In the genomic region with DNA sequence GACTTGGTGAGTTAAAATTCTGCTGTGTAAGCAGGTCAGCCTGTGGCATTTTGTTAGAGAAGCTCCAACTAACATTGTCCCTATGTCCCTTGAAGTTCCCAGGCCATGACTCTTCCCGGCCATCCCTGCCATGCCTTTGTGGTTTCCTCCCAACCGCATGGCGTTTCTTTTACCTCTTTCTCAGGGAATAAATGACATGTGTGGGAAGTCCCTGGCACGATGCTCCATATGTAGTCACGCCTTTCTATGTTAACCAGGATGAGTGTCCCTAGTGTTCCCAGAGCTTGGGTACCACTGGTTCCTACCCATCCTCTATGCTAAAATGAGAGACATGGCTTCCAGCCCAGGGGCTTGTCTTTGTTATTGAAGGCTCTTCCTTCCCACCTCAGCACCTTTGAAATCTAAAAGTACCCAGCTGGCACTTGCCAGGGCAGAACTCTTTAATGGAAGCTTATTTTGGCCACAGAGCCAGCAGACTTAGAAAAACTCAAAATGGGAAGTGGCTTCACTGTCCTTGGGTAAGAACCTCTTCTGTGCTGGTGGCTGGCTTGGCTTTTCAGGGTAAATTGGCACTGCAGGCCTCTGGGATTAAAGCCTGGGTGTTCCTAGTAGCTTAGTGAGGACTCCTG, we compare ENCODE assay signal across 9 mouse cellular contexts. TPM values are rescaled to one million over a fixed set of nuclear protein-coding genes. Genes with fewer than 3 reads are reported as not detected.
DNase-seq lines count a peak whose midpoint lies in the region; ATAC-seq and TF ChIP-seq lines count a peak whose summit lies in the region.
"Had no signal": no experiment of that assay in that cellular context is flagged by ENCODE, and none has a peak within 500 bp of the region (broad histone marks: within the 10 kb centered on the region; RNA-seq: fewer than 3 reads in every experiment).

No protein-coding gene starts in this region.

- H3K36me3 ChIP-seq in spleen, adult 2 months (ENCODE audit: control insufficient read depth, insufficient read depth, low read length), result no peaks in the 10 kb centered on the region
- no peaks in the 10 kb centered on the region for H3K36me3 ChIP-seq in intestine, embryonic 15.5 days
- no peaks in the 10 kb centered on the region for H3K36me3 ChIP-seq in stomach, postnatal 0 days (ENCODE audit: control insufficient read depth, insufficient read depth, low read length)

- H3K4me3 ChIP-seq in gastrocnemius, adult 2 months, result no peak overlapping the region
- H3K4me3 ChIP-seq in spleen, adult 2 months (ENCODE audit: extremely low read depth, insufficient read depth, insufficient read length), result no peak overlapping the region
- H3K4me3 ChIP-seq in intestine, embryonic 15.5 days (replicated peaks), result no peak overlapping the region
- H3K4me3 ChIP-seq in stomach, postnatal 0 days (ENCODE audit: low read depth, low read length), result no peak overlapping the region

- ATAC-seq in intestine, embryonic 15.5 days, result no peak
- no peak for ATAC-seq in stomach, postnatal 0 days (ENCODE audit: low FRiP score, low TSS enrichment)

- no peaks in the 10 kb centered on the region for H3K27me3 ChIP-seq in spleen, adult 2 months (ENCODE audit: control insufficient read depth, insufficient read depth, low read length)
- no peaks in the 10 kb centered on the region for H3K27me3 ChIP-seq in intestine, embryonic 15.5 days (replicated peaks)
- H3K27me3 ChIP-seq in stomach, postnatal 0 days (ENCODE audit: control insufficient read depth, insufficient read depth, low read length), result no peaks in the 10 kb centered on the region

- TF ChIP-seq CTCF in gastrocnemius, adult 2 months (IDR thresholded peaks at IDR 0.05), result no peak
- TF ChIP-seq CTCF in spleen, adult 2 months (IDR thresholded peaks at IDR 0.05; ENCODE audit: extremely low read depth, insufficient read depth, insufficient read length, insufficient replicate concordance), result no peak
- no peak for TF ChIP-seq CTCF in stomach, postnatal 0 days (IDR thresholded peaks at IDR 0.05; ENCODE audit: low read depth)

- WGBS in spleen, adult 2 months, result 81% methylated on average over 5 of the region's 5 CpGs
- WGBS in intestine, embryonic 15.5 days, result 90% methylated on average over 5 of the region's 5 CpGs
- WGBS in stomach, postnatal 0 days, result 82% methylated on average over 5 of the region's 5 CpGs

- no peaks in the 10 kb centered on the region for H3K9me3 ChIP-seq in intestine, embryonic 15.5 days
- H3K9me3 ChIP-seq in stomach, postnatal 0 days (ENCODE audit: control insufficient read depth, low read length), result no peaks in the 10 kb centered on the region

- intact Hi-C loops in gastrocnemius, adult 2 months (cut with DNase I), result no loop called here

- DNase-seq in gastrocnemius, adult 2 months, result no peak
- DNase-seq in gastrocnemius, adult 8-10 months (ENCODE audit: low spot score in 2 of 2), result no peak
- no peak for DNase-seq in spleen, adult 2 months (ENCODE audit: low read depth in 1 of 2, low spot score in 2 of 2)
- no peak for DNase-seq in spleen, postnatal 36 days (ENCODE audit: low spot score in 2 of 2)
- no peak for DNase-seq in stomach, postnatal 0 days (ENCODE audit: low spot score)
- DNase-seq in layer of hippocampus, postnatal 25 days (ENCODE audit: extremely low spot score in 1 of 2, low spot score in 1 of 2), result no peak
- DNase-seq in right cerebral cortex, postnatal 25 days, result no peak
- DNase-seq: lung, postnatal 4 days had no signal

- H3K9ac ChIP-seq in intestine, embryonic 15.5 days, result 0 out of 2 replicates have a peak overlapping the region, but pooled peaks have one; percentile 5
- no peak overlapping the region; the same call in 1 of the 2 replicates for H3K9ac ChIP-seq in stomach, postnatal 0 days (ENCODE audit: low read length)

- H3K4me1 ChIP-seq in spleen, adult 2 months (ENCODE audit: control insufficient read depth, insufficient read depth, insufficient read length), result peaks cover 70% of the 10 kb centered on the region; the same call in 1 of the 2 replicates
- H3K4me1 ChIP-seq in intestine, embryonic 15.5 days (replicated peaks), result peaks cover 37% of the 10 kb centered on the region
- H3K4me1 ChIP-seq in stomach, postnatal 0 days (replicated peaks; ENCODE audit: control insufficient read depth, insufficient read depth), result peaks cover 30% of the 10 kb centered on the region

- H3K27ac ChIP-seq in gastrocnemius, adult 2 months, result peak overlapping the region; percentile 88
- peak overlapping the region; percentile 74 for H3K27ac ChIP-seq in spleen, adult 2 months (ENCODE audit: insufficient read depth, low read length)
- H3K27ac ChIP-seq in intestine, embryonic 15.5 days, result peak overlapping the region; percentile 74; the same call in 1 of the 2 replicates
- H3K27ac ChIP-seq in stomach, postnatal 0 days (replicated peaks), result peak overlapping the region; percentile 88

- TF ChIP-seq EP300 in stomach, postnatal 0 days (optimal IDR thresholded peaks at IDR 0.05), result no peak

- TF ChIP-seq POLR2A in spleen, adult 2 months (IDR thresholded peaks at IDR 0.05; ENCODE audit: low read depth, low read length), result no peak

- H3K4me2 ChIP-seq in intestine, embryonic 15.5 days (replicated peaks), result no peak overlapping the region
- H3K4me2 ChIP-seq in stomach, postnatal 0 days (replicated peaks; ENCODE audit: low read depth), result no peak overlapping the region

RNA-seq across cellular contexts. Expression of a gene that starts 24.8 kb away (rescaled TPM):
- 10 to 100 TPM; 13.6 to 14.6 TPM for total RNA-seq in gastrocnemius, adult 2 months (2021)
- 10 to 100 TPM; 13.9 to 18.9 (median 14.3) TPM for total RNA-seq in gastrocnemius, adult 8-10 months (2022)
- 11.9 and 12.0 TPM in 2 replicates for polyA plus RNA-seq in spleen, adult 2 months (2012; rRNA removed)
- 45.2 and 45.3 TPM in 2 replicates for polyA plus RNA-seq in intestine, embryonic 15.5 days (2015; fragmentation: Nextera tagmentation; extraction: Ambion mirVana)
- 29.0 and 31.6 TPM in 2 replicates for polyA plus RNA-seq in stomach, postnatal 0 days (2015; fragmentation: Nextera tagmentation; extraction: Ambion mirVana)
- total RNA-seq in layer of hippocampus, postnatal 25 days (2021), result 10 to 100 TPM; 16.7 to 18.1 TPM

RNA-seq across cellular contexts. Expression of a gene that starts 25.1 kb away (rescaled TPM):
- total RNA-seq in gastrocnemius, adult 2 months (2021), result 10 to 100 TPM; 49.5 to 50.7 TPM
- total RNA-seq in gastrocnemius, adult 8-10 months (2022), result 10 to 100 TPM; 39.3 to 51.5 (median 43.3) TPM
- polyA plus RNA-seq in spleen, adult 2 months (2012; rRNA removed), result 55.4 and 62.1 TPM in 2 replicates
- polyA plus RNA-seq in intestine, embryonic 15.5 days (2015; fragmentation: Nextera tagmentation; extraction: Ambion mirVana), result 99.9 and 101 TPM in 2 replicates
- polyA plus RNA-seq in stomach, postnatal 0 days (2015; fragmentation: Nextera tagmentation; extraction: Ambion mirVana), result 76.8 and 86.4 TPM in 2 replicates
- 10 to 100 TPM; 59.3 to 77.3 TPM for total RNA-seq in layer of hippocampus, postnatal 25 days (2021)

RNA-seq across cellular contexts. Expression of a gene that starts 26.2 kb away (rescaled TPM):
- total RNA-seq in gastrocnemius, adult 2 months (2021), result 100 to 1,000 TPM in 1 of 2 experiments, 10 to 100 TPM in 1; 15.4 to 183 TPM
- 10 to 100 TPM in 2 of 4 experiments, 1 to 10 TPM in 2; 4.7 to 45.4 (median 9.4) TPM for total RNA-seq in gastrocnemius, adult 8-10 months (2022)
- 152 and 168 TPM in 2 replicates for polyA plus RNA-seq in spleen, adult 2 months (2012; rRNA removed)
- 35.4 and 35.7 TPM in 2 replicates for polyA plus RNA-seq in intestine, embryonic 15.5 days (2015; fragmentation: Nextera tagmentation; extraction: Ambion mirVana)
- polyA plus RNA-seq in stomach, postnatal 0 days (2015; fragmentation: Nextera tagmentation; extraction: Ambion mirVana), result 12.4 and 17.3 TPM in 2 replicates
- 10 to 100 TPM; 77.1 to 100.0 TPM for total RNA-seq in layer of hippocampus, postnatal 25 days (2021)
